Mouse (Mus musculus) retina, postnatal 1 day (tissue): ENCODE data around the gene Cblb.

Experiments
- DNase-seq: peaks from one replicate; pipeline ENCODE4 v3.0.0-alpha.2; 2012

Gene Cblb

DNA sequence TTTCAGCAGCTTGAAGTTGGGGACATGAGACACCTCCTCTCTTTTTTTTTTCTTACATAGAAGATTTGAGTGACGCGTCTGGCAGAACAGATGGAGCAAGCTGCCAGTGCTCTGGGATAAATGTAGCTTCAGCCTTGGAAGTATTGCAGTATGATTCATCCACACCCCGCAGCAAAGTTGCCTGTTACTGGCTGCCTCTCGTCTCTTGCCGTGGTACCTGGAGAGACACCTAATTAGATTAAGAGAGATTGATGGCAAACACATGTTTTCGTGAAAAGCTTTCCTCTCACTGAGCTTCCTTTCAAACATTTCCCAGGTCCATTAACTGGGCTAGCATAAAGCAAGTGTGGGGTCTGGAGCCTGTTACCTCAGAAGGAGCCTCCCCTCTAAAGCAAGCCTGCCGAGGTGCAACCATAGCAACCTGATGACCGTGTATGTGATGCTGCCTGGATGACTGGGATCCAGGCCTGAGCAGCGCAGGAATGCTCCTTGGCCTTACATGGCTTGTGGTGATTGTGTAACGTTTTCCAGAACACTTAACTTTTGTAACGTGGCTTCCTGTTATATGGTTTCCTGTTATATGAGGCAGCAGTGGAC, 103.7 kb downstream of the Cblb start:
- DNase-seq = no peak

DNA sequence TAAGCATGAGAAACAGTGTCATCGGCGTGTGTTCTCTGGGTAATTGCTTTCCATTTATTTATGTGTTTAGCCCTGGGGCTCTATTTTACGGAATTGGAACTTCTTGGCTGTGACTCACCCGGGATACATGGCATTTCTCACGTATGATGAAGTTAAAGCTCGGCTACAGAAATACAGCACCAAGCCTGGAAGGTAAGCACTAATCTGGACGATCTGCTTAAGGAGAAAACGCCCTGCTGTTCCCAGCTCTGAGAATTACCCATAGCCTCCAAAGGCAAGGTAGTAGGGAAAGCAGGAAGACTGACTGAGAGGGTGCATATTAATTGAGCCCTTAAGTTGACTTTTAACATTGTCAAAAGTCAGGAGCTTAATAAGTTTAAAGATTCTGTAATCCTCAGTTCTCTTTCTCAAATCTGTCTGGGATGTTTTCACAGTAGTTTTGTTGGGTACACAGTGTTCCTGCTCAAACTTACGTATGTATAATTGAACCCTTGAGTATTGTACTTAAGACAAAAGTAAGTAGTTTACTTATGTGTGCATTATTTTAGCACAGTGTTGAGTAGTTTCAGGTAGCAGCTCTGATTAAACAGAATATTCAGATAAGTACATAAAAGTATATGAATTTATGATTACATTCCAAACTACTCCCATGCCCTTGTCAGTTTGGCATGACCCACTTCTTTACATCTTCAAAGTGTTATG, 104.8 kb downstream of the Cblb start:
- DNase-seq = no peak

DNA sequence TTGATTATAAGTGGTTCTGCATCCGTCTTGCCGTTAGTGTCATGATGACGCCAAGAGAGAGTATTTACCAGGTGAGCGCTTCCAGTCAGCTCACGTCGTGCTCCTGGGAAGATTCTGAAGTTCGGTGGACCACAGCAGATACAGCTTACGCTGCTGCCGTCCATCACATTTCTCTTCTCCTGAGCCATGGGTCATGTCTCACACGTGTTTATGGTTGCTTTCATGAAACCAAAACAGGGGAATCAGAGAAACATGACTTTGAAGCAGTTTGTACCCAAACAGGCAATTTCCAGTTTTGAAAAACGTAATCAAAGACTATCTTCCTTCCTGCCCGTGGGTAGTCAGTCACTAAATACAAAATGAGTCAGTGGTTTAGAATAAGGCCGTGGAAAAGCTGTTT, 112.1 kb downstream of the Cblb start:
- DNase-seq = no peak

DNA sequence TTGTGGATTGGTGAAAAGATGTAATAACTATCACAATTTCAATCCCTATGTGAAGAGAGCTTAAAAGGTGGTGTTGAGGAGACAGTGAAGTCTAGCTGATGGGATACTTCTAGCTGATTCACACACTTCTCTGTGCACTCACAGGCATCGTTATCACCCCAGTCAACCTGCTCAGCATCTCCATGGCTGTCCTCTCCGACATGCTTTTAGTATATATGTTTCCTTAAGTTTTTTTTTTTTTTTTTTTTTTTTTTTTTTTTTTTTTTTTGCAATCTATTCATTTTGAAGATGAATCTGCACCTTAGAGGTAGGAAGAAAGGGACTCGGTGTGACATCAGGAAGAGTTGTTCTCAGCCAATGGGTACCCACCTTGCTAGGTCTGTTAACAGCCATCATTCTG, 112.8 kb downstream of the Cblb start:
- DNase-seq = no peak

DNA sequence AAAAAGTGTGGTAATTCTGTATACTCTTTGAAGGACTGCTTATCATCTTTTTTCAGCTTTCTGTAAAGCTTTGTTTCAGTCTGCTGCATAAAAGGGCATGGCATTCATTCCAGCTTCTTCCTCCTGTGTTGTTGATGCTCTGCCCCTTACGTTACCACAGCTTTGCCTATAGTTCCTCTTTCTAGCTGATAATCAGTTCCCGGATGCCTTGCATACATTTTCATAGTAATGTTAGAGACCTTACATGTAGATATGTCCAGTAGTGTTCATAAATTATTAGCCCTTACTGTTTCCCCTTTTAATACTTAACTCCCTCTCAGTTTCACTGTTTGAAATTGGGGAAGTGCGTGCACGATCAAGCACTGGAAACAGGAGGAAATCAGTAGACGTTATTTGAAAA, 113.8 kb downstream of the Cblb start:
- DNase-seq = no peak

DNA sequence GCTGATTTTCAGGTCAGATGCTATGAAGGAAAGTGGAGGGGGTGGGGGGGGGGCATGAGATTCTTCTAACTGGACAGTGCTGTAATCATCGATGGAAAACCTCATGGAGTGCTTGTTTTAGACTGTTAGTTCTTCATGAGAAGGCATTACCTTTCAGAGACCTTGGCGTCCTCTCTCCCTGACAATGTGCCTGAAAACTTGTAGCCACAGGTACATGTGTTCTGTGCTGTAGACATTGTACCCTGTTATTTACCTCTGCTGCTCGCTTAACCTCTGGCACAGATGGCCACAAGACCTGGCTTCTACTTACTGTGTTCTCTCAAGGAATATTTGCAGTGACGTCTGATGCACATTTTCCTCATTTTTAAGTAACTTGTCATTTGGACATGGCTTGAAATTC, 114.5 kb downstream of the Cblb start:
- no peak for DNase-seq

DNA sequence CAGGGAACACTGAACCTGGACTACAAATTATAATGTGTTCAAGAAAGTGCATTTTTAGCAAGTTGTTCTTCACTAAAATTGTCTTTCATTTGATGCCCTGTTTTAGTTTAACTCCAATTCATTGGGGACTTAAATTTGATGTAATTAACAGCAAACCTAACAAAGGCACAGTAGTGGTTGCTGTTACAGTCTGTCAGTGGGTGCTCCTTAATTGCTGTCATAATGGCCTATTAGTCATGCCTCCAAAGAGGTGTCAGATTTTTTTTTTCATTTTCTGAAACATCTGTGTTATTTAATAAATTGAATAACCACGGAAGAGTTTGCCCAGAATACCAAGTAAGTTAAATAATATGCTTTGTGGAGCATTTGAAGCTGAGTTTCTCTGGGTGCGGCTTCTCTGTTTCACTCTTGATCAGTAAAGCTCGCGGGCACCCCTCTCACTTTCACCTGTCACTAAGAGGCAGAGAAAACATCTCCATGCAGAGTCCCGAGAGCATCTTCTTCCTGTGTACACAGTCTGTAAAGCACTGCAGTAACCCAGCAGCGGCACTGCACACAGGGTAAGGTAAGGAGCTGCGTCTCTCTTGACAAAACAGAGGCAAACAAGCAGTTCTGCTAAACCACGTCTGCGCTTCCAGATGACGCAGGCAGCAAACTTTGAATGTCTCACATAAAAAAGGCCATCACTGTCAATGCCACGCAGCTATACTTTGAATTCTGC, 116.1 kb downstream of the Cblb start:
- DNase-seq = no peak

DNA sequence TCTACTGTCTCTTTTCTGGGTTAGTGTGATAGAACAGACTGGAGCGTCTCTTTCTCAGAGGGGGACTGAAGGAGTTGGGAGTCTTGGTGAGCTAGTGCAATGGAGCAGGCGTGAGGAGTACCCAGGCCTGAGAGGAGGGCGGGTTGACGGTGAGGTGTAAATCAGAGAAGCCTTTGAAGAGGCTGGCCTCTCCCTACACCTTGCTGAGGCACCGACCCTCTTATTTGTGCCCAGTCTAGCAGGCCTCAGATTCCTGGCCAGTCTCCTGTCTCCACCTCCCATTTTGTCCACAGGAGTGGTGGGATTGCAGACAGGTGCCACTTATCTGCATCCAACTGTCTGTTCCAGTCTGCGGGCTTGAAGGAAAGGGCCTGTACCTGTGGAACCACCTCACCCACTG, 117.0 kb downstream of the Cblb start:
- no peak for DNase-seq

DNA sequence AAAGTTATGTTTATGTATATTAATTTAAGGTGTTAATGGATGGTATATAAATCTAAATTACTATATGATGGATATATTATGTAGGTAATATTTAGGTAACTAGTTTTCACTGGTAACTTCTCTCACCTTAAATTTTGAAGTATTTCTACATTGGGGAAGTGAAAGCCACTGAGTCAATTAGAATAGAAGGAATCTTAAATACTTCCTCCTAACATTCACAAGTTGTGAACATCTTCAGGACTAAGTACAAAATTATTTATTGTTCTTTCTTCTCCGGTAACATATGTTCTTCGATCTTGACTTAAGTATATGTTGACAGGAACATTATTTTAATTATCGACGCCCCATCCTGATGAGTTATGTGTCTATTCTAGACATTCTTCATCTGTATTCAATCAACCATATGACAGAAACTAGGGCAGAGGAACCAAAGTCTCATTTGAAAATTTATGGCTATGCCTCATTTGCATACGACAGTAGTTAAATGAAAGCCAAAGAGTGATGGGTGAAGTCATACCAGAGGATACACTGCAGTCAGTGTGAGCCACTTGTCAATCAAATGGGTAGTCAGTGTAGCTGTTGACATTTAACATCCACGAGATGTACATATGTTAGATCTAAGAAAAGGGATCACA, 118.2 kb downstream of the Cblb start:
- DNase-seq = no peak

DNA sequence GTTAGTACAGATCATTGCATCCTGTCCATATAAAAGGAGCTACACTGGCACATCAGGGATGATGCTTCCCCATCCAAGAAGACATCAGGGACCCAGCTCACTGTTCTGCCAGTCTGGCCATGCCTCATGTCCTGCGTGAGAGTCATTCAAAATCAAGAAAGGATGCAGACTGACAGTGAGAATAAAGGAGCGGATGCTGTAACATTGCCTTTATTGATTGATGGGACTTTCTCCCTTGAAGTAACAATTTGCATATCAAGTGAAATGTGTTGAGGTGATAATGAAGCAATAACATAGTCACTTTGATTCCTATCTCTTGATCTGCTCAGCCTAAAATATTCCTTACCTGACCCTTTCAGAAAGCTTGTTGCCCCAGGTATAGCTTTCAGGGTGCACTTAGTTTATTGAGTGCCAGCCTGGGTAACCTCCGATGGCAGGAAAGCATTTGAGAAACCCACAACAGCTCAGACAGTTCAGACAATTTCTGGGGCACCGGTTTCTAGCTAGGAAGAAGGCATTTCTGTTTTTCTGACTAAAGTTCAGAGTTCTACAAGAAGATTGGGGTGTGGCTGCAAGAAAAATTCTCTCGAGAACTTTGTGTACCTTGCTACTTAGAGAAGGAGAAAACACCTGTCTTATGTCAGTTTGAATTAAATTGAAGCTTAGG, 124.1 kb downstream of the Cblb start:
- DNase-seq = no peak

DNA sequence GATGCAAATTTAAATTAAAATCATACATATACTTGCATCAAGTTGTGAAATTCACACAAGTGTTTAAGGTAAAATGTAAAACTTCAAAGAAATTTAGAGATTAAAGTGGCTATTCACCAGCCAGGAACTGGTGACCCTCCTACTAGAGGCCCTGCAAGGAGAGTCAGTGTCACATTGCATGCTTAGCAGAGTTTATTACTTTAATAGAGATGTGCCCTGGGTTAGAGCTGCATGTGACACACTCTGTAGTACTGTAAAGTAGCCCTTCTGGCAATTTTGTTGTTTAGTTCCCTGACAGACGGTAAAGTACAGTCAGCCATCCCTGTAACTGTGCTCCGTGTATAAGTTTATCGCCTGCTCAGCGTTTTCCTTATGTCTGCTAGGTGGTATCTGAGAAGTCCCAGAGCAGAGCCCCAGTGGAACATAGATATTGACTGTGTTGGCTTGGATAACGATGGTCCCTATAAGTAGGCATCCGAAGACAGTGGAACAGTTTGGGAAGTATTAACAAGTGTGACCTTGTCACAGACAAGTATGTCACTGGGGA, 129.0 kb downstream of the Cblb start:
- DNase-seq = no peak

DNA sequence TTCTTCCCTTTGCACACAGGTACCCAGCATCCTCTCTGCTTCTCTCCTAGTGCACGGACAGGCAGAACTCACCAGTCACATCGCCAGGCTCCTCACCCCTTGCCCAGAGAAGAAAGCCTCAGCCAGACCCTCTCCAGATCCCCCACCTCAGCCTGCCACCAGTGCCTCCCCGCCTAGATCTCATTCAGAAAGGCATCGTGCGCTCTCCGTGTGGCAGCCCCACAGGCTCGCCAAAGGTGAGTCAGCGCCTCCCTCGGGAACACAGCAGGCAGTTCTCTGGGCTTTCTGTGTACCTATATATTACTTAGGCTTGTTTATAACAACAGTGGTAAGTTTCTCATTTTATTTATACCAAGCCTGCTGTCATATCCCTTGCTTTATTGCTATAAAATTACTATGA, 133.2 kb downstream of the Cblb start:
- no peak for DNase-seq

DNA sequence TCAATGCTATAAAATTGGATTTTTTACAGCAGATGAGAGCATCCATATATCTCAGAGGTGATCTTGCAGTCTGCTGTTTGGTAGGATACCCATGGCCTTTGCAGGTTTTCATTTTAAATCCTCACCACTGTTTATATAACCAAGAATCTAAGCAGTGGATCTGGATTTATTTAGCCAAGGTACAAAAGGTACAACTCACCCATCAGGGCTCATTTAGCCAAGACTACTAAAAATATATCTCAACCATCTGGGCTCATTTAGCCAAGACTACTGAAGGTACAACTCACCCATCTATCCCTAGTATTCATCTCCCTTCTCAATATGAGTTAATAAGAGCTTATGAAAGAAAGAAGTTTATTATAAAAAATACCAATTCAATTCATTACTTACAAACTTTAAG, 142.2 kb downstream of the Cblb start:
- no peak for DNase-seq

DNA sequence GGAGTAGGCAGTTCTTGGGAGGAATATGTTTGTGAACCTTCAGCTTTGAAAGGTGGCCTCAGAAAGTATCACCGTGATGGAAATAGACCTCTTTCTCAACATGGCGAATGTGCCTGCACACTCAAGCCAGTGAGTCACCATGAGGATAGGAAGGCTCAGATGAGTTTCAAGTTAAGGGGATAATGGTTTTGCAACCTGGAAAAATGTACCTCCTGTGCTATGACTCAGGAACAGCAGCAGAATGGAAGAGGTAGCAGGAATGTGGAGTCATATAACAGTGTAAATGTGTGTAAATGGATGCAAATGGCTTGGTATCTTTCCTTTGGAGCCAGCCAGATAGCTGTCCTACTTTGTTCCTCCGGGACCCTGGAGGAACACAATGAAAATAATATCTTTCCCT, 148.8 kb downstream of the Cblb start:
- DNase-seq = no peak

DNA sequence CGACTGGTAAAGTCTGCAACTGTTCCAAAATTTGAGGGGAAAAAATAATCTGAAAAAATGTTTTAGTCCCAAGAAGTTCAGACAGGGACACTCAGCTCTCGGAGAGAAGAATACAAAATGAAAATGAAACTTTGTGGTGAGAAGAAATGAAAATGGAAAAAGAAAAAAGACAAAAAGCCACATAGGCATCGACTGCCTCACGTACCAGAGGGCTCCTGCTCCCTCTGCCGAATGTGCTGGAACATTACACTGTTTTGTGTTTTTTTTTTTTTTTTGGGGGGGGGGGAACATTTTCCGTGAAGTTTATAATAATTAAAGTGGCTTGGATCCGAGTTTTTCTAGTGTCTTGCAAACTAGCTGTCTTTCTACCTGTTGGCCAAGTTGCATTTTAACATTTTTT, 151.0 kb downstream of the Cblb start:
- no peak for DNase-seq

DNA sequence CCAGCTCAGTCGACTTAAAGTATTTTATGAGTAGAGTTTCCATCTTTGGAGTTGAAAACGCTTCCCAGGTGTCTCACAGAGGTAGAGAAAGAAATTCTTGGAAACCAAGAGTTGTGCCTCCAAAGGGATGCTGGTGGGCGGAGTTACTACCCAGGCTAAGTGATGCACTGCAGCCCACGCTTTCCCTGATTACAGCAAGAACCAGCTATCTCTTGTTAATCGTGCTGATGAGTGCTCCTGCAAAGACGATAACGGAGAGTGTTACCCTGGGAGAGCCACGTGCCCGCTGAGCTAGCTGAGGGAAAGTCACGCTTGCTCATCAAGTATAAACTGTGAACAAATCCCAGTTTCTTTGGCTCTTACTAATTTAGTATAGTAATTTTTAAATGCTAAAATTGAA, 153.3 kb downstream of the Cblb start:
- no peak for DNase-seq

DNA sequence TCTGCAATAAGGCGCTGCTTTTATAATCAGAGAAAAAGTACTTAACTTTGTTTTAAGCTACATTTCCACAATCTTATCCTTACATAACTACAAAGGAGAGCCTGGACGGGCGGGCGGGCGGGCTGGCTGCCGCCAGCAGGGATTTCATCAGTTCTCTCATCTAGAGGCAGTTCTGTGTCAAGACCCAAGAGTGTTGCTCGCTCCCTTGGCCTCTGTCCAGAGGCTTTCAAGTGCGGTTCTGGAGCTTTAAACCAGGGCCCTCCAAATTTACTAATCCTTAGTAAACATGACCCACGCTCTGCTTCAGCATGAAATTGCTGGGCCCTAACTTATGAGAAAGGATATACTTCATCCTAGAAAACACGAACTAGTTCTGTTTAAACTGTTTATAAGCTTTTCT, 155.7 kb downstream of the Cblb start:
- no peak for DNase-seq

DNA sequence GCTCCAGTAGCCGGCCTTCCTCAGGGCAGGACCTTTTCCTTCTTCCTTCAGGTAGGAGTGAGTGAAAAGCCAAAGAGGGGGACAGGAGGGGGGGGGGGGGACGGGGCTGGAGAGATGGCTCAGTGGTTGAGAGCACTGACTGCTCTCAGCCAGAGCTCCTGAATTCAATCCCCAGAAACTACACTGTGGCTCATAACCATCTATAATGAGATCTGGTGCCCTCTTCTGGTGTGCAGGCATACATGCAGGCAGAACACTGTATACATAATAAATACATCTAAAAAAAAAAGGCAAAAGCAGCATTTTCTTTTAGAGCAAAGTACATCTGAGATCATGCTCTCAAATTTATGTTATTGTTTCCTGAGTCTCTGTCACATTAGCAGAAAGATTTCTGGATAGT, 158.1 kb downstream of the Cblb start:
- no peak for DNase-seq

DNA sequence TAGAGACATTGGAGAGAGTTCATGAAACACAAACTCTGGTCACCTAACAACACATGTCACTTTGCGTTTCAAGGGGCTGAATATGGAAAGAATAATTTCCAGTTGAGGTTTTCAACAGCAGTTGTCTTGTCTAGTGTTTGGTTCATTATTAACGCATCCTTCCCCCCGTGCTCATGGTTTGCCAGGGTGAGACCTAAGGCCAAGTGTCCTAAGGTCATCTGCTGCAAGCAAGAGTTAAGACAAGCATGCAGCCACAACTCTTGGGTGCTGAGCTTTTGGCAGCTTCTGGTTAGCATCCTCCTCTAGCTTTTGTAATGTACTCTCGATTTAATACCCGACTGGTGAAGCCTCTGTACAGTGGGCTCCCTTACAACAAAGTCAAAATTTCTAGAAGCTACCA, 159.7 kb downstream of the Cblb start:
- no peak for DNase-seq

DNA sequence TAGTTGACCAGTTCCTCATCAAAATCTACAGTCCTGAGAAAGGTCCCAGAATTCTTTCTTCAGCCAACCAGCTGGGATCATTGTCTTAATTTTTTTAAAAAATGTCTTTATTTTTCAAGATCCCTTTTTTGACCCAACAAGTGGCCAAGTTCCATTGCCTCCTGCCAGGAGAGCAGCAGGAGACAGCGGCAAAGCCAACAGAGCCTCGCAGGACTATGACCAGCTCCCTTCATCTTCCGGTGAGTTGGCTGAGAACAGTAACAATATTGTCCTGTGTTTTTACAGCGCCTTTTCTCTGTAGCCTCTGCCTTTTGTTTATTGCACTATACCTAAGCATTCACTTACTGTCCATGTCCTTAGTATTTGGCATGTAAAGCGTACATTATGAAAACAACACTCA, 163.0 kb downstream of the Cblb start:
- no peak for DNase-seq

DNA sequence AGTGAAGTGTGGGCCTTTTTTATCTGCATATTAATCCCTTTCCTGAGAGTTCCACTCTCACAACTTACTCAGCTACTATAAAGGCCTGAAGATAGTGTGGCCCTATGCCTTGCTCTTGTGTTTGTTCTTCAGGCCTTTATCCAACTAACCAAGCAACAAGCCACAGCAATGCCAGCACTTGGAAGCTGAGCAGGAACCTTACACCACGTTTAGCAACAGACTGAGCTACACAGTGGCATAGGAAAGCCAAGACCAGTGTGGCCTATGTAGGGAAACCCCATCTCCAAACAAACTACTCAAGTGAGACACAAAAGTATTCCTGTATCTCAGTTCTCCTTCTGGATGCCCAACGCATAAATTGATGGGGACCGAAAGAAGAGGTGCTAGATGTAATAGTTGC, 163.8 kb downstream of the Cblb start:
- DNase-seq = no peak

DNA sequence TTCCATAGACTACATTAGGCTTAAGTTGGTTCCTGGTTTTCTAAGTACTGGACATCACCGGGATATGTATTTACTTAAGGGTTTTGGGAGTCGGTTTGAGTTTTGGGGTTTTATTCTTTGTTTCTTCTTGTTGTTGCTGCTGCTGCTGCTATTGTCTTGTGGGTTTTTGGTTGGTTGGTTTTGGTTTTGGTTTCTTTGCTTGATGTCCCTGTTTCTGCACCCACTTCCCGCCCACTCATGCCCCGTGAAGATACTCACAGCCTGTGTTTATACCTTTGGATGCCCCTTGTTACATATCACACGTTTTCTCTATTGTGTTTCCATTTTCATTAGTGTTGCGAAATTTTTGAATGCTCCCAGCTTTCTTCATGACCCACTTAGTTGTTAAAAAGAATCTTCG, 169.1 kb downstream of the Cblb start:
- no peak for DNase-seq
